Mouse (Mus musculus) frontal cortex, postnatal 14 days (tissue): ENCODE results near the gene Csf2rb.
"Not testable (repeated sequence)": the region's sequence is repeated elsewhere in the genome, so short reads cannot be mapped to it uniquely, and the experiment has no call there.

Experiments
- DNase-seq, 2 experiments: peaks; one replicate each; pipeline ENCODE4 v3.0.0; 2022; ENCODE audit warnings: low spot score in 2 of 2

Gene Csf2rb

DNA sequence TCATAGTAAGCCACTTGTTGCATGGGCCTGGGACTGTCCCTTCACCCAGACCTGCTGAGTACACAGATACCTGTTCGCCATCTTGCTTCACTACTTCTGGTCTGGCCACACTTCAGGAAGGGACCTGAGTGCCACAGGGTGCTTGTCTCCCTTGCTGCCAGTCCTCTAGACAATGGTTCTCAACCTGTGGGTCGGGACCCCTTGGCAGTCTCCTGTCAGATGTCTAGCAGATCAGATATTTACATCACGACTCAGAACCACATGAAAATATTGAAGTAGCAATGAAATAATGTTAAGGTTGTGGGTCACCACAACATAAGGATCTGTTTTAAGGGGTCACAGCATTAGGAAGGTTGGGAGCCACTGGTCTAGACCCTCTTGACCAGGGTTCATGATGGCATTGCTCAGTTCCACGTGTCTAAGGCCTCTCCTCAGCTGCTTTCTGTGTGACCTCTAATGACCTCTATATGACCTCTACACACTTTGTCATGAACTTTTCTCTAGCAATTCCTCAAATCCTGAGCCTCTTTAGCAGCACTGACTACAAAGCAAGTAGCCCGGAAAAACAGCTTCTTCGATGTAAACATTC, 2.3 kb downstream of the Csf2rb start:
- not testable (repeated sequence) for DNase-seq

DNA sequence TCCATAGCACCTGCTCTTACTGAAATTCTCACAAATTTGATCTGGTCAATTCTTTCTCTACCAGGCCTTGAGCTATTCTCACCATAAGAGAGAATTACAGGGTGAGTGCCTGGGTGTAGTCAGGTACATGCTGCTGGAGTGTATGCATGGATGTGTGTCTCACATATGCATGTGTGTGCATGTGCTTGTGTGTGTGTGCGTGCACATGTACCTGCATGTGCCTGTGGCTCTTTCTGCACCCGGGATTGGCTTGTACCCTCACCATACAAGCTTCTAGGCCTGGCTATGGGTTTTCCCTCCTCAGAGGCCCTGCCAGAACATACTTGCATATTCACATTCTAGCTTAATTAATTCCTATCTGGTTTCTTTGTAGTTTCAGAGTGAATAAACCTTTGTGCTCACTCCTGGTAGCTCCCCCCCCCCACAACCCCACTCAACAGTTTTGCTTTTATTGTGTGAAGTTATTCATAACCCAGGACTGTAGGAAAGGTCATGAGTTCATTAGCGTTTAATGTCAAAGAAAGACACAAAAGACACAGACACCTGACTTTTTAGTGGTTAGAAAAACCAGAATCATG, 3.1 kb downstream of the Csf2rb start:
- no peak for DNase-seq

DNA sequence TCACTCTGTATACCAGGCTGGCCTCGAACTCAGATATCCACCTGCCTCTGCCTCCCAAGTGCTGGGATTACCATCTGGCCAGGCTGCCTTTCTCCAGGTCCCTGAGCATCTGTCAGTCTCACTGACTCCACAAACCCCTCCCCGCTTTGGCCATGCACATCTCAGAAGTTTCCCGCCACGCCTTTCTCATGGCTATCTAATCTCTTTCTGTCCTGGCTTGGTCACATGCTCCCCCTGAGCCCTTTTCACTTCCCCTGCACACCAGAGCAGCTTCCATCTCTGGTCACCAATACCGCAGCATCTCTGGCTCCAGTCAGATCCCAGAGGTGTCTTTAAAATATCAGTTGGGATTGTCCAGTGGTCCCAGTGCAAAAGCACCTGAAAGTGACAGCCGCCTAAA, 4.4 kb downstream of the Csf2rb start:
- not testable (repeated sequence) for DNase-seq

DNA sequence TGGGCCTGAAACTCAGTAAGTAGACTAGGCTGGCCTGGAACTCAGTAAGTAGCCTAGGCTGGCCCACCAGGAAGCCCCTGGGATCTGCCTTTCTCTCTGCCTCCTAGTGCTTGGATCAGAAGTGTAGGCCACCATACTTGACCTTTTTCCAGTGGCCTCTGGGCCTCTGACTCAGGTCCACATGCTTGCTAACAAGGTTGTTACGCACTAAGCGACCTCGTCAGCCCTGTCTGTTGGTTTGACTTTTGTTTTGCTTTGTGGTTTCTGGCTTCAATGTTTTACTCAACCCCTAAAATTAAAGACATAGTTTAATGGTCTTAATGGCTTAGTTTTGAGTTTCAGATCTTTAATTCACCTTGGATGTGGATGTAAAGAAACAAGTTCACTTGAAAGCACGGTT, 5.2 kb downstream of the Csf2rb start:
- no peak for DNase-seq

GRCm38 (mm10) chr15:78331523-78332340, 6.2 kb downstream of the Csf2rb start:
- no peak for DNase-seq

DNA sequence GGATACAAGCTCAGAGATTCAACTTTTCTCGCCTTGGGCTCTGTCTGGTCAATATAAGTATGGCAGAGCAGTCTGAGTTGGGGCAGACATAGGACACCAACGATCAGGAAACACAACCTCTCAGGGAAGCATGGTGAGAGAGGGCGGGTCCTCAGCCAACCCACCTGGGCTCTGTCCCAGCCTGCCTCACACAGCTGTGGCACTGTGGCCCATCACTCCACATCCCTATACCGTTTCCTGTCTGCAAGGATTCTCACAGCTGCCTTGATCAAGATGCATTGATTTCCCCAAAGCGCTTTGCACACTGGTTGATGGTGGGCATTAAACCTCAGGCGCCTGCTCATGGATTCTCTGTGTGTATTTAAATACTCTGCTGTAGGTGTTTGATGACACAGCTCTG, 7.4 kb downstream of the Csf2rb start:
- no peak for DNase-seq

GRCm38 (mm10) chr15:78334380-78334779, 8.8 kb downstream of the Csf2rb start:
- DNase-seq, result no peak

DNA sequence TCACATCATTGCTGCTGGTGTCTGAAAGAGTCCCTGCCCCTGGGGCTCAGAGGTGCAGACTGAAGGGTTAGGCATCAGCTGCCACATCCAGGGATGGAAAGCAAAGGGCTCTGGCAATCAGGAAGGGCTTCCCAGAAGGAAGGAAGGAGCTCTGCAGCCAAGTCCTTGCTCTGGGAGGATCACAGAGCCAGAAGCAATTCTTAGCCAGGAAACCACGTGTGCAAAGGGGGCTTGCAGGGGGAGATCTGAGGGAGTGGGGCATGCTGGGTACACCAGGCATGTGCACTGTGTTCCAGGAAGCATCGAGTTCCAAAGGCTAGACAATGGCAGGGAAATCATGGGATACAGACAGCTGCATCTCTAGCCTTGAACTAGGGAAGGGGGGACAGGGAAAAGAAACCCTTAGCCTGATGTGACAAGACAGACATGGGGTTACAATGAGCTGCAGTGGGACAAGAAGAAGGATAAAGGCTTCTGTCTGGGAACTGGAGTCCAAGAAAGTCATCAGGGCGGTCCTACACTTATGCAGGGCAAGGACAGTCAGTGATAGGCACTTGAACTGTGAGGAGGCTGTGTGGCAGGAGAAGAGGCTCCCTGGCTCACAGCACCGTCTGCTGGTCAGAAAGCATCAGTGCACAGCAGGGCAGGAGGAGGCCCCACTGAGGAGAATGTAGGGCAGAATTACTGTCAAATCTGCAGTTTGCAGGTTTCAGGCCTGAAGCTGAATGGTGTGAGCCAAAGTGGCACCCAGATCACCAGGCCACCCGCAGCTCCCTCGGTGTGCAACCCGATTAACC, 14.3 kb downstream of the Csf2rb start:
- DNase-seq, result peak; percentile 37 to 51

DNA sequence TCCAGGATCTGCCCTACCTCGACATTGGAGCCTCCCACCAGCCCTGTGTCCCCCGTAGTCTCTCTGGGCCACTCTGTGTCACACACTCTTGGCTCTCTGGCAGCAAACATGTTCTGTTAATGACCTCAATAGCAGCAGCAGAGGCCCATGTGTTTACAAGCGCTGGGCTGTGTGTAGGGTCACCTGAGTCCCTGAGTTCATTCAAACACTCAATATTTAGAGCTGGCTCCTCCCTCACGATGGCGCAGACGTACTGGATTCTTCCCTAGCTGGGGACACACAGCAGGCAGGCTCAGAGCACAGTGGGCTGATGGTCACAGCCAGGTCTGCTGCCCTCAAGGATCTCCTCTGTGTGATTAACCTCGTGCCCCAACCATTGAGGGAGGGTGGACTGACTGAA, 15.4 kb downstream of the Csf2rb start:
- not testable (repeated sequence) for DNase-seq

DNA sequence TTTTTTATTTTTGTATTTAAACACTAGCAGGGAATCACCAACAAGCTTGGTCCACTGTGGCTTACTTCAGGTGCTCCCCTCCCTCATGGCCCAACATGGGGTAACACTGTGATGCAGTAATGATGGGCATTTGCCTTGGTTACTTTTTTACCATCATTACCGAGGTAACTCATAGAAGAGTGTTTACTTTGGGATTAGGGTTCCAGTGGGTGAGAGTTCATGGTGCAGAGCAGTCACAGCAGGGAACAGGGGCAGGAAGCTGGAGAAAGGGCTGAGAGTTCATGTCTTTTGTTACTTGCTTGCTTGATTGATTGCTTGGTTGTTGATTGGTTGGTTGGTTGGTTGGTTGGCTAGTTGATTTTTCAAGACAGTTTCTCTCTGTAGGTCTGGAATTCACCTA, 18.1 kb downstream of the Csf2rb start:
- DNase-seq, result no peak

DNA sequence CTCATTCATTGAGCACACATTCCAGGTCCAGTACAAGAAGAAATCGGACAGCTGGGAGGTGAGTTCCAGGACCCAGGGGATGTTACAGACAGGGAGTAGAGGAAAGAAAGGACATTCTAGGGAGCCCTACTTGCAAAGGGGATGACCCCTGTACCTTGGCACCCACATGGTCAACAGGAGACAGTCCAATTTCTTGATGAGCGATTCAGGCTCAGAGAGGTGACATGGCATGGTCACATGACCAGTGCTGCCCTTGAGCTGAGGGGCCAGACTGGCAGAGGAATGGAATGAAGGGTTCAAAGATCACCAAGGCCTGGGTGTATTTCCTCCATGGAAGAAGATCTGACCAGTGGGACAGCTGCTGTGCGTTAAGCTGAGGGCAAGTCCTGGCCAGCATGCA, 19.0 kb downstream of the Csf2rb start:
- no peak for DNase-seq

GRCm38 (mm10) chr15:78351586-78352165, 26.1 kb downstream of the Csf2rb start:
- DNase-seq, result no peak

DNA sequence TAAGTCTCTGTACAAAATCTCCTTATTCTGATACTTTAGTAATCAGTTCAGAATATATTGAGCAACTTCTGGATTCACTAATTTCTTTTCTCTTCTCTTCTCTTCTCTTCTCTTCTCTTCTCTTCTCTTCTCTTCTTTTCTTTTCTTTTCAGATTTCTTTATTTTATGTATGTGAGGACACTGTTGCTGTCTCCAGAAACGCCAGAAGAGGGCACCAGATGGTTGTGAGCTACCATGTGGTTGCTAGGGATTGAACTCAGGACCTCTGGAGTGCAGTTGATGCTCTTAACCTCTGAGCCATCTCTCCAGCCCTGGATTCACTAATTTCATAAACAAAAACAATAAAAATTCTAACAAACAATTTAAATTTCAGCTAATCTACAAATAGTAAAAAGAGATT, 29.4 kb downstream of the Csf2rb start:
- DNase-seq, result peak in 1 of 2 experiments; percentile 56

DNA sequence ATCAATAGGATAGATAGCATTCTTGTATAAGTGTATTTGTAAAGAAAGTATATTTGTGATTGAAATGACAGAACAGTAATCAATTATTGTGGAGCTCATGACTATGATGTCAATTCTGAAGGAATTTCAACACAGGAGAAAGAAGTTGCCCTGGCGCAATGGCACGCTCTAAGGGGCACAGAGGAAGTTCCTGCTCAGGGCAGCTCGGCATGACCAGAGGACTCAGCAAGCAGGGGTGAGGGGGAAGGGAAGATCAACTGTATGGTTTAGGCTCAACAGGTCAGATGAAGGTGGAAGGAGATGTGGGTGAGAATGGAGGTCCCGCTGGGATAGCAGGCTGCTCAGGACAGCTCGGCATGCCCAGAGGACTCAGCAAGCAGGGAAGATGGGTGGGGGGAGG, 30.0 kb downstream of the Csf2rb start:
- DNase-seq, result no peak

DNA sequence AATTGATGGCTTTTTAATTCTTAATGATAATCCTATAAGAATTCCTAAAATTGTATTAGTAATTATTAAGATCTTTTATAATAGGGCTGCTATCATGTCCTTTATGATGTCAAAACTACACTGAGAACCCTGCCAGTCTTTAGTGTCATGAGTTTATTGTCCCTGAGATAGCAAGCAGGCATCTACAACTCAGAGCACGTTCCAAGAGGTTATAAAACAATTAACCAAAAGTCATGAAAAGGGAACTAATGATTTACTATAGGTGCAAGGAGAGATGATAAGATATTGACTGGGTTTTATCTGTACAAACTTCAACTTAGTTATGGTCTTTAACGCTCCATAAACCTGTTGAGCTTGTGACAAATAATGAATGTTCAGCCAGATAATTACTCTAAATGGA, 40.4 kb downstream of the Csf2rb start:
- no peak for DNase-seq

DNA sequence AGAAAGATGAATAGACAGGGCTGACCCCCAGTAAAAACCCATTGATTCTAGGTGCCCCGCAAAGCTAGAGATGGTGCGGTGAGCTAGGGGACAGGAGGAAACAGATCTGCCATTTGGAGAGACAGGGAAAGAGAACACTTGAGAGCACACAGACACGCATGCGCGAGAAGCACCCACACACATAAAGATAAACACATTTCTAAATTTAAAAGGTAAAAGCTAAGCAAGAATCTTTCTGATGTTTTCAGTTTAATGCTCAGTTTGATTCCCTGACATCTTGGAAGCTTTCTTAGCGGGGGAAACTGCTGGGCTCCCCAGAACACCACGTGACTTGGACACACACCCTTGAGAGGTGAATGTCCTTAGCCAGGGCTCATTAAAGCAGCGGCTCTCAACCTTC, 41.3 kb downstream of the Csf2rb start:
- DNase-seq, result no peak

- no peak for DNase-seq
Measured at GRCm38 (mm10) chr15:78367811-78368210, 42.3 kb downstream of the Csf2rb start.

DNA sequence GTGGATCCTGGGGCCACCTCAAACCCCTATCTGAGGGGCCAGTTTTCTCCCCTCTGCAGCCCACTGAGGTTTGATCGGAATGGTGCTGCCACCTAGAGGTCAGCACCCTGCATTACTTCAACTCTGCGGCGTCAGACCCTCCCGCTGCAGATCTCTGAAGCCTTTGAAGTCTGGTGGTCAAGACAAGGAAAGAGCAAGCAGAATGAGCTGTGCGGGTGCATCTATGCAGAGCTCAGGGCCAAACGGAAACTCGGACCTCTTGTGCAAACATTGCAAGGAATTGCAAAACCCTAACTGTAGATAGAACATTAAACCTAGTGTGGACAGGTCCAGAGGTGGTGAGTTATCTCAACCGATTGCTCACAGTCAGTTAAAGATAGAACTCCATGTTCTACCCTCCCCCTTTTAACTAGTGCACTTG, 43.4 kb downstream of the Csf2rb start:
- peak in 1 of 2 experiments; percentile 32 for DNase-seq

DNA sequence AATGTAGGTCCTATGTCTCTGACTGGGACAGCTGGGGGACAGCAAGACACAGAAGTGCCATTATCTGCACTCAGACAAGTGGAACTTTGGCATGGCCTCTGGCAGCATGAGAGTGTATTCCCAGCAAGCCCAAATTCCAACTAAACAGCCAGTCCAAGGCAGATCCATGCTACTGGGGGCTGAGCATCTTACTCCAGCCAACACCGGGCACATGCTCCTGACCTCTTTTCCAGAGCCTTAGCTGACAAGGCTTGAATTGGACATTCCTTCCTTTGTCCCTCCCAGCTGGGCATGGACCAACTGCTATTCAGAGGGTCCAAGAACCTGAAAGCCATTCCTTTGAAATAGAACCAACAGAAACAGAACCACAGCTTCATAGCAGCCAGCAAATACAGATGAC, 44.1 kb downstream of the Csf2rb start:
- peak in 1 of 2 experiments; percentile 37 for DNase-seq

DNA sequence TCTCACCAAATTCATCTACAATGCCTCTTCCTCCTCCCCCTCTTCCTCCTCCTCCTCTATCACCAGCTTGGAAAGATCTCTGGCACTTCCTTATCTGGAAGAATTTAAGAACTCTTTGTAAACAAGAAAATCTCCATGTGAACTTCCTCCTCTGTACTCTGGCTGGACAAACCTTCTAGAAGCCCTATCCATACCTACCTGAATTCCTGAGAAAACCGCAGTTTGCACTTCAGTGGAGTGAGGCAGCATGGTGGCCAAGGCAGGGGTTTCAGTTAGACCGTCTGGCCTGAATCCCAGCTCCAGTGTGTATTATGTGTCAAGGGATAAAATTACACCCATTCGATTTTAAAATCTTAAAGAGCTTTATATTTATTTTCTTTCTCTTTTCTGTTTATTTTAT, 47.2 kb downstream of the Csf2rb start:
- no peak for DNase-seq

DNA sequence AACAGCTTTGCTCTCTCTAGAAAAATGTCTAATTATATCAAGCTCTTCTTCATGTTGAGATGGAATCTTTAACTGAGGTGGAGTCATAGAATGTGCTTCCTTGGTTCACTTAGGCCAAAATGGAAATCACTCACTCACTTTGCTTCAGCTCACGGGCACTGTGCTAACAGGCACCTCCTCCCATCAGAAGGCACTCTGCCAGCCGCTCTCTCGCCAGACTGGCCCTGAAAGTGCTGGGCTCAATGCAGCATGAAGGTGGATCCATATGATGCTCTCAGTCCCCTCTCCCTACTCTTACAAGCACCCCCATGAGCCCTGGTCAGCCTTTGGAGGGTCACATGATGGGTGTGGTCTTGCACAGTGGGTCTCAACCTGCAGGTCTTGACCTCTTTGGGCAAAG, 48.7 kb downstream of the Csf2rb start:
- no peak for DNase-seq

DNA sequence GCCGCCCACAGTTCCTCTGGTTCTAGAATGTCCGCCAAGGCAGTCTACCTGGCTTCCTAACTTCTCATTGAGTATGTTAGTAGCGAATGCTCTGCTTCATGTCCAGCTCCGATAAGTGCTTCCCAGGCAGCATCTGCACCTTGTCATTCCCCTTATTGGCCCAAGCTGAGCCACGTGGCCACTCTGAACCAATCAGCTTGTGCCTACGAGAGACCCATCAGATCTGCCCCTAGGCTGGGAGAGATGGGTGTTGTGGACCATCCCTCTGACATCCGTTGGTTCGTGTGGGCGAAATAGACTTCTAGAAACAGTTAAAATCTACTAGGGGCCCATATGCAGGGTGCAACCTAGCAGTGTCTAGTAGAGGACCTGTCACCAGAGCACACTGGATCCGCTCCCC, 52.3 kb downstream of the Csf2rb start:
- DNase-seq, result no peak
